Mouse (Mus musculus): ENCODE results near the gene Filip1.

The Filip1 gene

GRCm38 (mm10) chr9:79978228-79979024, 34.2 kb downstream of the Filip1 start:
- no peak for DNase-seq

GRCm38 (mm10) chr9:79977549-79977971, 35.1 kb downstream of the Filip1 start:
- DNase-seq, result no peak

- no peak for DNase-seq
These were observed 35.9 kb downstream of the Filip1 start for GRCm38 (mm10) chr9:79976789-79977188.

- DNase-seq, result no peak
These were observed 37.5 kb downstream of the Filip1 start for GRCm38 (mm10) chr9:79975121-79975520.

GRCm38 (mm10) chr9:79973582-79973981, 39.1 kb downstream of the Filip1 start:
- no peak for DNase-seq

- no peak for DNase-seq
These were observed 39.9 kb downstream of the Filip1 start for GRCm38 (mm10) chr9:79972705-79973104.

- no peak for DNase-seq
These were observed 41.0 kb downstream of the Filip1 start for GRCm38 (mm10) chr9:79971619-79972018.

- no peak for DNase-seq
These were observed 42.0 kb downstream of the Filip1 start for GRCm38 (mm10) chr9:79970659-79971118.

- DNase-seq, result no peak
These were observed 43.1 kb downstream of the Filip1 start for GRCm38 (mm10) chr9:79969544-79969943.

GRCm38 (mm10) chr9:79966711-79967487, 45.8 kb downstream of the Filip1 start:
- no peak for DNase-seq

- DNase-seq, result no peak
These were observed 46.9 kb downstream of the Filip1 start for GRCm38 (mm10) chr9:79965600-79966392.

GRCm38 (mm10) chr9:79965003-79965402, 47.6 kb downstream of the Filip1 start:
- no peak for DNase-seq

GRCm38 (mm10) chr9:79961630-79962285, 50.9 kb downstream of the Filip1 start:
- DNase-seq, result peak; percentile 18

GRCm38 (mm10) chr9:79960453-79960852, 52.2 kb downstream of the Filip1 start:
- no peak for DNase-seq

GRCm38 (mm10) chr9:79958395-79958794, 54.3 kb downstream of the Filip1 start:
- DNase-seq, result no peak

- DNase-seq, result no peak
These were observed 57.7 kb downstream of the Filip1 start for GRCm38 (mm10) chr9:79954944-79955343.

GRCm38 (mm10) chr9:79951984-79952383, 60.7 kb downstream of the Filip1 start:
- no peak for DNase-seq

GRCm38 (mm10) chr9:79951339-79951738, 61.3 kb downstream of the Filip1 start:
- no peak for DNase-seq

- no peak for DNase-seq
These were observed 62.0 kb downstream of the Filip1 start for GRCm38 (mm10) chr9:79950666-79951065.

- no peak for DNase-seq
These were observed 62.6 kb downstream of the Filip1 start for GRCm38 (mm10) chr9:79950038-79950437.

GRCm38 (mm10) chr9:79948376-79948775, 64.3 kb downstream of the Filip1 start:
- DNase-seq, result no peak

- DNase-seq, result no peak
These were observed 64.7 kb downstream of the Filip1 start for GRCm38 (mm10) chr9:79947973-79948372.

GRCm38 (mm10) chr9:79947414-79947813, 65.2 kb downstream of the Filip1 start:
- DNase-seq, result no peak

All from cerebellum, adult 9-11 months (tissue).